ENCODE assay signal across 9 mouse cellular contexts in genomic region chr19:10709360-10710087, GRCm38 (mm10). TPM values are rescaled to one million over a fixed set of nuclear protein-coding genes. Genes with fewer than 3 reads are reported as not detected.
A peak's percentile ranks its signal among the peaks of the same experiment; 100 is the strongest.
DNase-seq lines count a peak whose midpoint lies in the region; ATAC-seq and TF ChIP-seq lines count a peak whose summit lies in the region.
"Had no signal": no experiment of that assay in that cellular context is flagged by ENCODE, and none has a peak within 500 bp of the region (broad histone marks: within the 10 kb centered on the region; RNA-seq: fewer than 3 reads in every experiment).

No protein-coding gene starts in this region.

- DNase-seq in ES-E14 (ENCODE audit: low read depth, low spot score) = peak; percentile 70
- DNase-seq in cerebellum, adult 11-12 months = peak; percentile 100
- DNase-seq in heart, postnatal 36 days = peak; percentile 94 to 97
- peak; percentile 95 to 100 for DNase-seq in layer of hippocampus, adult 18-20 months (ENCODE audit: low spot score in 2 of 2)
- DNase-seq in lung, adult 18-20 months = peak; percentile 88 to 91
- DNase-seq in testis, postnatal 14 days (ENCODE audit: low spot score) = peak; percentile 80

- no peaks in the 10 kb centered on the region for H3K27me3 ChIP-seq in forebrain, embryonic 16.5 days (replicated peaks; ENCODE audit: control insufficient read depth, insufficient read depth, low read length)

- ATAC-seq in forebrain, embryonic 16.5 days = peak; percentile 91
- ATAC-seq in neutrophil, adult 5-6 weeks (ENCODE audit: extremely low read depth, insufficient number of reproducible peaks, low FRiP score, poor library complexity, severe bottlenecking) = peak; percentile 68

- intact Hi-C loops in heart, postnatal 36 days (cut with DNase I) = loop anchor here (1.0 kb wide), 1 partner anchor 31 kb away; the partner anchor contains the start of gene Pga5

- no peaks in the 10 kb centered on the region for H3K9me3 ChIP-seq in ES-E14 (ENCODE audit: control insufficient read depth, insufficient read depth, low read depth, low read length)
- H3K9me3 ChIP-seq in forebrain, embryonic 16.5 days (ENCODE audit: control insufficient read depth, low read length) = no peaks in the 10 kb centered on the region

- peaks cover 26% of the 10 kb centered on the region; the same call in 1 of the 2 replicates for H3K36me3 ChIP-seq in ES-E14 (ENCODE audit: control insufficient read depth, insufficient read depth, low read length, poor library complexity, severe bottlenecking)
- peaks cover 12% of the 10 kb centered on the region for H3K36me3 ChIP-seq in forebrain, embryonic 16.5 days (ENCODE audit: control insufficient read depth, insufficient read depth)

- peak overlapping the region; percentile 1; the same call in 1 of the 2 replicates for H3K4me2 ChIP-seq in forebrain, embryonic 16.5 days (ENCODE audit: low read length)

- 11% methylated on average over 8 of the region's 8 CpGs for WGBS in forebrain, embryonic 16.5 days

- H3K27ac ChIP-seq in ES-E14 (ENCODE audit: insufficient read depth, low read depth, low read length, poor library complexity, severe bottlenecking) = no peak overlapping the region
- H3K27ac ChIP-seq in forebrain, embryonic 16.5 days (ENCODE audit: low read length) = peak overlapping the region; percentile 91

- no peak overlapping the region for H3K9ac ChIP-seq in ES-E14 (ENCODE audit: insufficient read depth, low read depth, low read length, poor library complexity, severe bottlenecking)
- peak overlapping the region; percentile 6; the same call in 1 of the 2 replicates for H3K9ac ChIP-seq in forebrain, embryonic 16.5 days (replicated peaks; ENCODE audit: low read depth, low read length)

- H3K4me3 ChIP-seq in ES-E14 (ENCODE audit: insufficient read depth in 1 of 2, low read depth in 1 of 2, low read length in 2 of 2, poor library complexity in 1 of 2, severe bottlenecking in 1 of 2) = no peak overlapping the region
- no peak overlapping the region for H3K4me3 ChIP-seq in forebrain, embryonic 16.5 days (replicated peaks; ENCODE audit: low read length)
- H3K4me3 ChIP-seq: myocyte had no signal

- in situ Hi-C loops in ES-E14 (cut with MboI; ENCODE audit: low sequenced_read_pairs in 2 of 2, unreplicated experiment in 2 of 2) = loop anchor here in 1 of 2 experiments (25.0 kb wide), 1 partner anchor 253 kb away; the partner anchor contains the start of gene Ms4a10

- peaks cover 0 to 4% of the 10 kb centered on the region in 2 experiments; a peak in 1 of 4 replicates for H3K4me1 ChIP-seq in ES-E14 (ENCODE audit: control insufficient read depth in 2 of 2, insufficient read depth in 2 of 2, low read length in 2 of 2, poor library complexity in 1 of 2)
- H3K4me1 ChIP-seq in forebrain, embryonic 16.5 days (replicated peaks; ENCODE audit: control insufficient read depth, insufficient read depth, low read length) = peaks cover 25% of the 10 kb centered on the region

TF ChIP-seq in ES-E14, 5 proteins besides CTCF, POLR2A, EP300 and RAD21:
- no peak for TF ChIP-seq MAFK (IDR thresholded peaks at IDR 0.05; ENCODE audit: insufficient read depth, low read depth, low read length)
- TF ChIP-seq HCFC1 (IDR thresholded peaks at IDR 0.05; ENCODE audit: borderline replicate concordance, insufficient read depth, low read length) = no peak
- TF ChIP-seq CHD2 (IDR thresholded peaks at IDR 0.05; ENCODE audit: low read depth, low read length) = no peak
- TF ChIP-seq ZNF384 (IDR thresholded peaks at IDR 0.05; ENCODE audit: low read depth, low read length) = no peak
- TF ChIP-seq ZC3H11A (IDR thresholded peaks at IDR 0.05; ENCODE audit: borderline replicate concordance, low read depth, low read length) = peak; percentile 27; the same call in 1 of the 2 replicates

RNA-seq across cellular contexts. Expression of gene Vps37c, which starts 21.0 kb away (rescaled TPM):
- 6.2 and 6.6 TPM in 2 replicates for total RNA-seq in ES-E14 (2012; rRNA removed)
- 38.3 and 40.5 TPM in 2 replicates for polyA plus RNA-seq in forebrain, embryonic 16.5 days (2015; fragmentation: Nextera tagmentation; extraction: Ambion mirVana)
- 10 to 100 TPM; 19.2 to 21.0 TPM for total RNA-seq in heart, postnatal 36 days (2021)
- total RNA-seq in layer of hippocampus, adult 18-20 months (2021) = 10 to 100 TPM; 19.3 to 23.1 TPM
- total RNA-seq in neutrophil, adult 5-6 weeks (2017) = 21.0 and 25.6 TPM in 2 replicates

RNA-seq across cellular contexts. Expression of gene Cd5, which starts 29.3 kb away (rescaled TPM):
- not detected in 2 replicates for total RNA-seq in ES-E14 (2012; rRNA removed)
- polyA plus RNA-seq in forebrain, embryonic 16.5 days (2015; fragmentation: Nextera tagmentation; extraction: Ambion mirVana) = 0.06 and 0.10 TPM in 2 replicates
- under 1 TPM; 0.14 to 0.28 TPM for total RNA-seq in heart, postnatal 36 days (2021)
- not detected for total RNA-seq in layer of hippocampus, adult 18-20 months (2021)
- total RNA-seq in neutrophil, adult 5-6 weeks (2017) = 16.7 and 18.7 TPM in 2 replicates
- polyA plus RNA-seq: myocyte had no signal

RNA-seq across cellular contexts. Expression of gene Pga5, which starts 31.7 kb away (rescaled TPM):
- total RNA-seq in ES-E14 (2012; rRNA removed) = 3.1 and 4.9 TPM in 2 replicates
- polyA plus RNA-seq in forebrain, embryonic 16.5 days (2015; fragmentation: Nextera tagmentation; extraction: Ambion mirVana) = not detected in 2 replicates
- not detected for total RNA-seq in heart, postnatal 36 days (2021)
- not detected for total RNA-seq in layer of hippocampus, adult 18-20 months (2021)
- not detected in 2 replicates for total RNA-seq in neutrophil, adult 5-6 weeks (2017)

Comparison
In these comparisons a context has a peak if more than half of its experiments do, and no peak if none do; other contexts are left out.
1. RNA of gene Cd5, which starts 29.3 kb away (total RNA-seq): 16.7 to 18.7 TPM in neutrophil, adult 5-6 weeks; 0.14 to 0.28 TPM in heart, postnatal 36 days, not detected in ES-E14 and not detected in layer of hippocampus, adult 18-20 months; every median in the first group is over 10 times any median in the second.
2. Peak in every context shown above with its lines, with median percentiles within 50 percentile points of each other: DNase-seq.